Mouse (Mus musculus) heart, embryonic 11.5 days (tissue): Measurements from ENCODE around the gene 4930432K21Rik. TPM values are rescaled to one million over a fixed set of nuclear protein-coding genes. Genes with fewer than 3 reads are reported as not detected.

Experiments
- ATAC-seq: fragments of 200-750 bp; cut with Nextera tagmentation; replicated peaks from 2 replicates; pipeline ENCODE4 v1.8.0; 2017; ENCODE audit warnings: moderate library complexity; ENCODE audit not compliant: insufficient number of reproducible peaks, low FRiP score, low TSS enrichment
- H3K27ac ChIP-seq: fragments of 300-500 bp; sonication (generic); 2 replicates; pipeline ENCODE4 v1.5.1; 2014; ENCODE audit warnings: mild to moderate bottlenecking, low read depth, low read length
- H3K27me3 ChIP-seq: fragments of 300-500 bp; sonication (generic); 2 replicates; pipeline ENCODE4 v1.6.1; 2014; ENCODE audit warnings: mild to moderate bottlenecking, low read length, mixed read lengths; ENCODE audit not compliant: control insufficient read depth, insufficient read depth
- H3K36me3 ChIP-seq: fragments of 300-500 bp; sonication (generic); 2 replicates; pipeline ENCODE4 v1.6.1; 2014; ENCODE audit warnings: mild to moderate bottlenecking, low read length, moderate library complexity, mixed read lengths; ENCODE audit not compliant: control insufficient read depth, insufficient read depth
- H3K4me1 ChIP-seq: fragments of 300-500 bp; sonication (generic); 2 replicates; pipeline ENCODE4 v1.6.1; 2014; ENCODE audit warnings: low read length; ENCODE audit not compliant: control insufficient read depth, insufficient read depth
- H3K4me2 ChIP-seq: fragments of 300-500 bp; sonication (generic); 2 replicates; pipeline ENCODE4 v1.6.1; 2014; ENCODE audit warnings: mild to moderate bottlenecking, moderate library complexity
- H3K4me3 ChIP-seq: fragments of 300-500 bp; sonication (generic); 2 replicates; pipeline ENCODE4 v1.5.1; 2014; ENCODE audit warnings: low read depth, low read length
- H3K9ac ChIP-seq: fragments of 300-500 bp; sonication (generic); 2 replicates; pipeline ENCODE4 v1.6.1; 2014; ENCODE audit warnings: mild to moderate bottlenecking, low read depth, low read length, moderate library complexity
- H3K9me3 ChIP-seq: fragments of 300-500 bp; sonication (generic); replicated peaks from 2 replicates; pipeline ENCODE4 v1.6.1; 2016; ENCODE audit warnings: low read length; ENCODE audit not compliant: control insufficient read depth
- WGBS: fragments of 180-500 bp; shearing (Covaris S2); extraction: QIAGEN DNeasy Blood & Tissue Kit; methylation state at CpG from one replicate; pipeline ENCODE4 v1.1.7; 2014; ENCODE audit not compliant: insufficient replicate concordance; 5-methylcytosine and 5-hydroxymethylcytosine counted together
- polyA plus RNA-seq: library from polyadenylated mRNA; unstranded; fragments of >200 nt; fragmentation: Nextera tagmentation; extraction: Ambion mirVana; gene quantifications from 2 replicates; pipeline ENCODE4 v1.2.1, GENCODE M21; 2014

4930432K21Rik gene
- polyA plus RNA-seq, 1 experiment from 2014 or later, result 0.44 TPM

DNA sequence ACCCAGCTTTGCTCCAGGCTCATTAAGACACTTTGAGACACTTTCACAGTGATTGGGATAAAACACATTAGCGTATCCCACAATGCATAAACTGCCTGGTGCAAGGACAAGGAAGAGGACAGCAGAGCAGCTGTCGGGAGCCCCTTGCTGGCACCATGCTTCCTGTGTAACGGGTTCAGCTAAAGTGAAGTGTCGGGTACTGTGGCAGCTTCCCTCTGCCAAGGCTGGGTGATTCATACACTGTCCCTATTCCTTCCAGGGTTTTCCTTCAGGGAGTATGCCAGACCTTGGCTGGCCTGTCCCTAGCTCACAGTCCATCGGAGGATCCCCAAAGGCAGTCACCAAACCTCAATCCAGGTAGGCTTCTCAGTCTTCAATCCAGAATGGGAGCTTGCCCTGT lies 22.3 kb downstream of the 4930432K21Rik start:
- Histone ChIP-seq H3K4me3 (no peak overlapping the region), H3K9me3 (no peaks in the 10 kb centered on the region), H3K4me1 (peaks cover 21% of the 10 kb centered on the region), H3K36me3 (peaks cover 12% of the 10 kb centered on the region; the same call in 1 of the 2 replicates), H3K4me2 (no peak overlapping the region), H3K9ac (no peak overlapping the region), H3K27me3 (no peaks in the 10 kb centered on the region), H3K27ac (no peak overlapping the region)
- WGBS, result 82% methylated on average over 5 of the region's 5 CpGs
- no peak for ATAC-seq

DNA sequence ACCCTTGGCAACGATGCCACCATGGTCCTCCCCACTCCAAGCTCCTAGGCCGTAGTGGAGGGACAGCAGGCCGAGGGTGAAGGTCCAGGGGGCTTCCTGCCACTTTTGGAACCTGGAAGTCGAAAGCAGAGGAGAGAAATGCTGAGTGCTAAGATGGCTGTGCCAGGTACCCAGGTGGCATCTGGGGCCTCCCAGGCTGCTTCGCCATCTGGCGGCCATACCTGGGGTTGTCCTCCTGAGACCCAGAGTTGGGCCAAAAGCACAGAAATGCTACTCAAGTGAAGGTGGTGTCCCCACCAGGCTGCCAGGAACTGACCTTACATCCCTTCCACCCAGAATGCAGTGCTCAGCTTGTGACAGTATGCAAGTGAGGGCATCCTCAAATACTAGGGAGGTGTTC lies 26.0 kb downstream of the 4930432K21Rik start:
- Histone ChIP-seq H3K27me3 (no peaks in the 10 kb centered on the region), H3K4me3 (no peak overlapping the region), H3K27ac (no peak overlapping the region), H3K9me3 (no peaks in the 10 kb centered on the region), H3K4me1 (peaks cover 8% of the 10 kb centered on the region; the same call in 1 of the 2 replicates), H3K9ac (no peak overlapping the region), H3K36me3 (peaks cover 14% of the 10 kb centered on the region; the same call in 1 of the 2 replicates), H3K4me2 (no peak overlapping the region)
- 74% methylated on average over 6 of the region's 6 CpGs for WGBS
- no peak for ATAC-seq

DNA sequence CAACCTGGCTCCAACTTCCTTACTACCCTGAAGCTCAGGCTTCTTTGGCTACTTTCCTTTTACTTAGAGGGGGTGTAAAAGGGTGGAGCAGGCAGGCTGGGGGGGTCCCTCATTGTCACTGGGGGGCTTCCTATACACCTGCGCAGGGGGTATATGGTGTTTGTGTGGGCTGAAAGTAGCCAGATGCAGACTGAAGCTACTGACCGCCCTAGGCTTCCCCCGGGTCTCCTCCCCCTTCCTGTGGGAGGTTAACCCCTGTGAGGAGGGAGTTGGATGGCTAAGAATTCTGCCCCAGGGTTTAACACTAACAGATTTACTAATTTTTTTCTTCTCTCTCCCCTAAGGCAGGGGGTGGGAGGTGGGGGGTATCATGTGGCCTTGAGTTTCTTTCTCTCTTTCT lies 28.7 kb downstream of the 4930432K21Rik start:
- no peak overlapping the region for H3K4me3 ChIP-seq
- H3K4me1 ChIP-seq, result peaks cover 33% of the 10 kb centered on the region
- 37% methylated on average over 3 of the region's 3 CpGs for WGBS
- H3K4me2 ChIP-seq, result no peak overlapping the region
- H3K27ac ChIP-seq, result no peak overlapping the region
- no peaks in the 10 kb centered on the region for H3K27me3 ChIP-seq
- 0 out of 2 replicates have a peak, but pooled peaks cover 14% of the 10 kb centered on the region for H3K36me3 ChIP-seq
- no peak for ATAC-seq
- no peak overlapping the region for H3K9ac ChIP-seq
- H3K9me3 ChIP-seq, result no peaks in the 10 kb centered on the region

DNA sequence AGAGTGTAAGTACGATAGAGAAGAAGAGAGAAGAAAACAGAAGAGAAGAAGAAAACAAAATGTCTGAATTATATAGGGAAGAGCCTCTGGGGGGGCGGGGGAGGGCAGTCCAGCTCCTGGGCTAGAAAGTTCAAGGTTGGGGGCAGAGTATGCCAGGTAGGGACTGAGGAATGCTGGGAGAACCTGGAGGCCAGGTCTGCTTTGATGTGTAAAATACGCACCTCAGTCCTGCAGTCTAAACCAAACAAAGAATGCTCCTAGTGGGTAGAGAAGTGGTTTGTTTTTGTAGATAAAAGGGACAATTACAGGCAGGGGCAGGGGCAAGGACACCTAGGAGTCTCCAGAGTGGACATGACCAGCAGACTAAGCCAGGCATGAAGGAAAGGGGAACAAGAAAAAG lies 29.6 kb downstream of the 4930432K21Rik start:
- H3K27me3 ChIP-seq, result no peaks in the 10 kb centered on the region
- WGBS, result 82% methylated on average over 3 of the region's 3 CpGs
- no peak overlapping the region for H3K9ac ChIP-seq
- no peak overlapping the region for H3K27ac ChIP-seq
- no peak overlapping the region for H3K4me3 ChIP-seq
- no peaks in the 10 kb centered on the region for H3K9me3 ChIP-seq
- ATAC-seq, result no peak
- H3K4me2 ChIP-seq, result no peak overlapping the region
- H3K4me1 ChIP-seq, result peaks cover 35% of the 10 kb centered on the region
- 0 out of 2 replicates have a peak, but pooled peaks cover 11% of the 10 kb centered on the region for H3K36me3 ChIP-seq

DNA sequence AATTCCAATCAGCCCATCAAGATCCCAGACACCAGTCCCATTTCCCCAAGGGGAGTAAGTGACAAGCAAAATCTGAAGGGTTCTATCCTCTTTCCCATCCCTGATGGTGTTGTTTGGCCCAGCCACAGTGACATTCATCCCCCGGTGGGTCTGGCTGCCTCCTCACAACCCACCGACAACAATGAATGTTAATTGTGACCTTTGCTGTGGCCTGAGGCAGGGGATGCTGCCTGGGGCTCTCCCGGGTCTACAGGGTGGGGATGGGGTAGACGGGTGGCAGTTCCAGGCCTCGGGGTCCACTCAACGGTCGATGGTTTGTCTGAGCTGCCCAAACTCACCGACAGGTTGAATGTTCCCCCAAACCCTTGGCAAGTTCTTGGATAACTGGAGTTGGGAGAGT lies 30.8 kb downstream of the 4930432K21Rik start:
- ATAC-seq, result no peak
- Histone ChIP-seq H3K4me2 (no peak overlapping the region), H3K9ac (no peak overlapping the region), H3K27ac (no peak overlapping the region), H3K36me3 (0 out of 2 replicates have a peak, but pooled peaks cover 3% of the 10 kb centered on the region), H3K9me3 (no peaks in the 10 kb centered on the region), H3K4me3 (no peak overlapping the region), H3K27me3 (no peaks in the 10 kb centered on the region), H3K4me1 (peaks cover 41% of the 10 kb centered on the region)
- 78% methylated on average over 8 of the region's 8 CpGs for WGBS

DNA sequence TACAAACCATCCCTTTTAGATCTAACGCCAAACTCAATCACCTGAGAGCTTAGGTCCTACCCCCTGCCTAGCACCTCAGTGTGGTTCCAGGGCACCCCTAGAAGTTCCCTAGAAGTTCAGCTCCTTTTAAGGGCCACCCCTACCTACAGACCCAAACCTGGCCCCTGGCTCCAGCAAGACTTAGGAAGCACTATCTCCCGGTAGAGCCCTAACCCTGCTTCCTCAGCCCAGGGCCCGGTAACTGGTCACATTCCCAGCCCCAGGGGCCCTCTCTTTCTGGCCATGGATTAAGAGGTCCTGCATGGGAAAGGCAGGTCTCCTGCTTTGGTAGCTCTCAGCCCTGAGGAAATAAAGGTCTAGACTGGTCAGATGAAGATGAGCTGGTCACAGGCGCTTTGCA lies 32.1 kb downstream of the 4930432K21Rik start:
- Histone ChIP-seq H3K27ac (peak overlapping the region; percentile 72; the same call in 1 of the 2 replicates), H3K4me3 (peak overlapping the region; percentile 26), H3K36me3 (0 out of 2 replicates have a peak, but pooled peaks cover 2% of the 10 kb centered on the region), H3K27me3 (peaks cover 4% of the 10 kb centered on the region; the same call in 1 of the 2 replicates), H3K4me1 (peaks cover 49% of the 10 kb centered on the region), H3K4me2 (peak overlapping the region; percentile 63), H3K9me3 (no peaks in the 10 kb centered on the region), H3K9ac (peak overlapping the region; percentile 67)
- 20% methylated on average over 4 of the region's 4 CpGs for WGBS
- no peak for ATAC-seq

DNA sequence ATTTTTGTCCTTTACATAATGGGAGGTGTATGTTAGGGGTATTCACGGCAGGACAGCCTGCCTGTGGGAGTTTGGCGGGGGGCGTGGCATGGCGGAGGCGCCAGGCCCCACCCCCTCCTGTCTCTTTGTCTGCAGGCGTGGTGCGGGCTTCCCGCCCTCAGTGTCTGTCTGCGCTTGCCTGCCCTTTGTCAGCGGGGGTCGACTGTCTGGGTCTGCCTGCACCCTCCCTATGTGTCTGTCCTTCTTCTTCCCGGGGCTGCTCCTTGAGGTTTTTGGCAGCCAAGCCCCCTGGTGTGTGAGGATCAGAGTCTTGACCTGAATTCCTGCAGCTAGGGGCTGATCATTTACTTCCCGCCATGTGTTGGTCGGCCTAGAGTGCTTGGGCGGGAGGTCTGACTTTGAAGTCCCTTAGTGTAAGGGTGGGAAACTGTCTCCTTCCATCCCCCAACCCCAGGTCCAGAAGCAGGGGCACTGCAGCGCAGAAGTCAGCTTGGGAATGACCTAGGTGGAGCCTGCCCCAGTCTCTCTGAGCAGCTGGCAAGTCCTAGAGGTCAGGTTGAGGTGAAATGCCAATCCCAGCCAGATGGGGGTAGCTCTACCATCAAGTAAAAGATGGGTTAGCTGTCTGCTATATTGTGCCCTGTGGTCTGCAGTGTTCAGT lies 32.8 kb downstream of the 4930432K21Rik start:
- H3K4me3 ChIP-seq, result peak overlapping the region; percentile 26
- peak overlapping the region; percentile 63 for H3K4me2 ChIP-seq
- peak overlapping the region; percentile 67 for H3K9ac ChIP-seq
- H3K27ac ChIP-seq, result peak overlapping the region; percentile 72
- H3K9me3 ChIP-seq, result no peaks in the 10 kb centered on the region
- H3K36me3 ChIP-seq, result 0 out of 2 replicates have a peak, but pooled peaks cover 2% of the 10 kb centered on the region
- peaks cover 6% of the 10 kb centered on the region; the same call in 1 of the 2 replicates for H3K27me3 ChIP-seq
- peaks cover 49% of the 10 kb centered on the region for H3K4me1 ChIP-seq
- ATAC-seq, result peak; percentile 55
- 2% methylated on average over 16 of the region's 16 CpGs for WGBS

DNA sequence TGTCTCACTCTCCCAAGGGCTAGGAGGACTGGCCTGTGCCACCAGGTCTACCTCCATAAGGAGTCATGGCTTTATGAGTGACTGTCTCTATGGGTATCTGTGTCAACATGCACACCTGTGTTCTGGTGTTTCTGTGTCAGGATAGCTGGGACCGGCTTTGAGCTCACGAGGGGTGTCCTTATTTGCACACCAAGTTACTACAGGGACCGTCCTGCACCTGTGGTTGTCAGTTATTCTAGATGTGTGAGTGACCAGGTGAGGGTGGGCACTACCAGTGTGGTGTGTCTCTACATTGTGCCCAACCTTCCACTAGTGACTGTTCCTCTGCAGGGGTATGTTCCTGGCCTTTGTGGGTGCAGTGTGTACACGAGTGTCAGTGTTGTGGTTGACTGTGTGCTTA lies 35.0 kb downstream of the 4930432K21Rik start:
- 52% methylated on average over 4 of the region's 4 CpGs for WGBS
- H3K36me3 ChIP-seq, result 0 out of 2 replicates have a peak, but pooled peaks cover under 1% of the 10 kb centered on the region
- peak overlapping the region; percentile 90 for H3K4me2 ChIP-seq
- peak overlapping the region; percentile 79 for H3K4me3 ChIP-seq
- no peaks in the 10 kb centered on the region for H3K9me3 ChIP-seq
- no peak for ATAC-seq
- peaks cover 6% of the 10 kb centered on the region; the same call in 1 of the 2 replicates for H3K27me3 ChIP-seq
- peaks cover 49% of the 10 kb centered on the region for H3K4me1 ChIP-seq
- peak overlapping the region; percentile 98 for H3K9ac ChIP-seq
- H3K27ac ChIP-seq, result 0 out of 2 replicates have a peak overlapping the region, but pooled peaks have one; percentile 85
